Mouse (Mus musculus): ENCODE data around the gene Zbtb33.

- TF ChIP-seq POLR2A (IDR thresholded peaks at IDR 0.05; ENCODE audit: borderline replicate concordance, insufficient read depth, low read length) (no peak), CTCF (IDR thresholded peaks at IDR 0.05; ENCODE audit: borderline replicate concordance, insufficient read depth, low read depth, low read length) (no peak)
These were observed 12.2 kb downstream of the Zbtb33 start for GRCm38 (mm10) chrX:38201816-38202215.

Data from cerebellum, adult 2 months (tissue).